11 mouse cellular contexts compared by ENCODE assay signal in genomic region chr12:88444040-88444439, GRCm38 (mm10).
DNase-seq lines count a peak whose midpoint lies in the region; ATAC-seq and TF ChIP-seq lines count a peak whose summit lies in the region.
"Had no signal": no experiment of that assay in that cellular context is flagged by ENCODE, and none has a peak within 500 bp of the region (broad histone marks: within the 10 kb centered on the region; RNA-seq: fewer than 3 reads in every experiment).

No protein-coding gene starts in this region.

- H3K36me3 ChIP-seq in kidney, adult 2 months (ENCODE audit: control insufficient read depth, insufficient read depth, low read length): no peaks in the 10 kb centered on the region; the same call in 1 of the 2 replicates
- peaks cover 4% of the 10 kb centered on the region; the same call in 1 of the 2 replicates for H3K36me3 ChIP-seq in kidney, embryonic 16.5 days (ENCODE audit: insufficient read depth, low read length)
- no peaks in the 10 kb centered on the region for H3K36me3 ChIP-seq in hindbrain, embryonic 10.5 days

- ATAC-seq in kidney, embryonic 16.5 days (ENCODE audit: low FRiP score, low TSS enrichment): no peak

- TF ChIP-seq POLR2A in kidney, adult 2 months (IDR thresholded peaks at IDR 0.05; ENCODE audit: low read depth, low read length): no peak

- no peaks in the 10 kb centered on the region for H3K9me3 ChIP-seq in kidney, embryonic 16.5 days (ENCODE audit: low read length)
- no peaks in the 10 kb centered on the region for H3K9me3 ChIP-seq in hindbrain, embryonic 10.5 days
- H3K9me3 ChIP-seq: forebrain, embryonic 10.5 days; megakaryocyte, embryonic 14.5 days had no signal

- no peak overlapping the region for H3K4me3 ChIP-seq in kidney, adult 2 months (ENCODE audit: insufficient read depth, low read depth, low read length)
- no peak overlapping the region for H3K4me3 ChIP-seq in kidney, embryonic 16.5 days (ENCODE audit: low read length)
- H3K4me3 ChIP-seq in hindbrain, embryonic 10.5 days: no peak overlapping the region
- H3K4me3 ChIP-seq: forebrain, embryonic 10.5 days; megakaryocyte, embryonic 14.5 days had no signal

- no peak overlapping the region for H3K4me2 ChIP-seq in kidney, embryonic 16.5 days (replicated peaks; ENCODE audit: low read depth, low read length)

- 60% methylated on average over 5 of the region's 5 CpGs for WGBS in kidney, adult 2 months
- WGBS in kidney, embryonic 16.5 days: 86% methylated on average over 5 of the region's 5 CpGs
- 92% methylated on average over 5 of the region's 5 CpGs for WGBS in hindbrain, embryonic 10.5 days

- H3K27ac ChIP-seq in kidney, adult 2 months (ENCODE audit: insufficient read depth, low read depth, low read length): no peak overlapping the region
- H3K27ac ChIP-seq in kidney, embryonic 16.5 days (ENCODE audit: low read length): no peak overlapping the region
- no peak overlapping the region for H3K27ac ChIP-seq in hindbrain, embryonic 10.5 days
- H3K27ac ChIP-seq: forebrain, embryonic 10.5 days had no signal

- no peaks in the 10 kb centered on the region for H3K27me3 ChIP-seq in kidney, adult 2 months (replicated peaks; ENCODE audit: control insufficient read depth, insufficient read depth, low read length)
- H3K27me3 ChIP-seq in kidney, embryonic 16.5 days (ENCODE audit: insufficient read depth, low read length): no peaks in the 10 kb centered on the region
- no peaks in the 10 kb centered on the region for H3K27me3 ChIP-seq in hindbrain, embryonic 10.5 days (ENCODE audit: insufficient read depth, poor library complexity, severe bottlenecking)
- H3K27me3 ChIP-seq: megakaryocyte, embryonic 14.5 days had no signal

- H3K4me1 ChIP-seq in kidney, adult 2 months (ENCODE audit: control insufficient read depth, insufficient read depth, low read length): no peaks in the 10 kb centered on the region
- no peaks in the 10 kb centered on the region for H3K4me1 ChIP-seq in kidney, embryonic 16.5 days (ENCODE audit: insufficient read depth, low read length)
- no peaks in the 10 kb centered on the region for H3K4me1 ChIP-seq in hindbrain, embryonic 10.5 days (replicated peaks)

- TF ChIP-seq CTCF in kidney, adult 2 months (conservative IDR thresholded peaks at IDR 0.05; ENCODE audit: insufficient read depth, insufficient read length, low read depth, low read length): no peak

- H3K9ac ChIP-seq in kidney, embryonic 16.5 days (replicated peaks; ENCODE audit: low read length): no peak overlapping the region

- peak; percentile 76 for DNase-seq in adrenal gland, postnatal 10 days
- no peak for DNase-seq in adrenal gland, adult 8-10 months
- DNase-seq in kidney, adult 2 months: peak; percentile 60
- DNase-seq in kidney, postnatal 25 days: peak; percentile 59 to 65
- DNase-seq in lung, postnatal 25 days (ENCODE audit: low spot score): peak; percentile 58
- DNase-seq in frontal cortex, postnatal 10 days (ENCODE audit: low spot score in 2 of 2): no peak
- no peak for DNase-seq in hindbrain, embryonic 10.5 days (ENCODE audit: low spot score)
- DNase-seq: thymus, postnatal 25 days had no signal

Comparison
In these comparisons a context has a peak if more than half of its experiments do, and no peak if none do; other contexts are left out.
1. DNase-seq: peak in adrenal gland, postnatal 10 days (single experiment), kidney, adult 2 months (single experiment), kidney, postnatal 25 days (2 of 2) and lung, postnatal 25 days (single experiment); none in adrenal gland, adult 8-10 months (single experiment), frontal cortex, postnatal 10 days (0 of 2) and hindbrain, embryonic 10.5 days (single experiment).